Mouse (Mus musculus): Measurements from ENCODE around the gene Tshz2. TPM values are rescaled to one million over a fixed set of nuclear protein-coding genes. Genes with fewer than 3 reads are reported as not detected.

The Tshz2 gene
- polyA plus RNA-seq, 1 experiment from 2014 or later, result 20.1 TPM

DNA sequence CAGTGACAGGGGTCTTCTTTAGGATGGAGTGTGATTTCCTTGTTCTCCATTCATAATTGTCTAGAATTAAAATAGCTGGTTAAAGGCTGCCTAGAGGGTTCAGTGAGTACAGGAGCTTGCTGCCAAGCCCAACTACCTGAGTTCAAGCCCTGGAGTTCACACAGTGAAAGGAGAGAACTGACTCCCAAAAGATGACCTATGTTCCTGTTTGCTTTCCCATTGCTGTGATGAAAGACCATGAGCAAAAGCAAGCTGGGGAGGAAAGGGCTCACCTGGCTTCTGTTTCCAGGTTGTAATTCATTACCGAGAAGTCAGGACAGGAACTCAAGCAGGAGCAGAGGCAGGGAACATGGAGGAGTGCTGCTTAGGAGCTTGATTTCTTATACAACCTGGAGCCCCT is 416.0 kb downstream of the Tshz2 start:
- Histone ChIP-seq H3K4me1 (ENCODE audit: control insufficient read depth, insufficient read depth, low read length) (no peaks in the 10 kb centered on the region), H3K9me3 (ENCODE audit: control insufficient read depth, low read depth, low read length) (no peaks in the 10 kb centered on the region; the same call in 1 of the 2 replicates), H3K9ac (replicated peaks; ENCODE audit: low read depth, low read length) (no peak overlapping the region), H3K27me3 (ENCODE audit: control insufficient read depth, insufficient read depth, low read length) (no peaks in the 10 kb centered on the region), H3K4me2 (replicated peaks; ENCODE audit: low read depth, low read length) (no peak overlapping the region), H3K27ac (ENCODE audit: low read length) (no peak overlapping the region), H3K36me3 (ENCODE audit: control insufficient read depth, insufficient read depth, low read length) (no peaks in the 10 kb centered on the region), H3K4me3 (ENCODE audit: low read depth, low read length) (no peak overlapping the region)
- no peak for ATAC-seq (ENCODE audit: insufficient number of reproducible peaks, insufficient read depth, low FRiP score, low read depth)
- WGBS, result 81% methylated on average over 1 of the region's 1 CpGs

DNA sequence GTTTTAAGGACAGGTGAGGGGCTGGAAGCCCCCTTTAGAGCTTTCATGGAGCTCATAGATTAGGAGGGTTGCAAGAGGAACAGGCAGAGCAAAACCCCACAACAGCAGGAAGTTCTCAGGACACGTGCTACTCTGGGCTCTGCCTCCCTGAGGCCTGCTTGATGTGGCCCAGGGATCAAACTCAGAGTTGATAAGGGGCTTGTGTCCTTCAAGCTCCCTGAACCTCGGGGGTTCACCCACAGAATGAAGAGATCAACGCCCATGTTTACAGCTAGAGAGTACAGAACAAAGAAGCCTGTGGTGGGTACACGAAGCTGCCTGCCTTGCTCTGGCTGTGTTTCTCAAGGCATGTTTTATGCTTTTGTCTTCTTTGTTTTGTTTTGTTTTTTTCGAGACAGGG is 417.8 kb downstream of the Tshz2 start:
- Histone ChIP-seq H3K36me3 (ENCODE audit: control insufficient read depth, insufficient read depth, low read length) (no peaks in the 10 kb centered on the region), H3K27ac (ENCODE audit: low read length) (no peak overlapping the region), H3K4me2 (replicated peaks; ENCODE audit: low read depth, low read length) (no peak overlapping the region), H3K9ac (replicated peaks; ENCODE audit: low read depth, low read length) (no peak overlapping the region), H3K27me3 (ENCODE audit: control insufficient read depth, insufficient read depth, low read length) (no peaks in the 10 kb centered on the region), H3K4me1 (ENCODE audit: control insufficient read depth, insufficient read depth, low read length) (no peaks in the 10 kb centered on the region), H3K4me3 (ENCODE audit: low read depth, low read length) (no peak overlapping the region), H3K9me3 (ENCODE audit: control insufficient read depth, low read depth, low read length) (no peaks in the 10 kb centered on the region; the same call in 1 of the 2 replicates)
- WGBS, result 55% methylated on average over 5 of the region's 5 CpGs
- ATAC-seq (ENCODE audit: insufficient number of reproducible peaks, insufficient read depth, low FRiP score, low read depth), result no peak

DNA sequence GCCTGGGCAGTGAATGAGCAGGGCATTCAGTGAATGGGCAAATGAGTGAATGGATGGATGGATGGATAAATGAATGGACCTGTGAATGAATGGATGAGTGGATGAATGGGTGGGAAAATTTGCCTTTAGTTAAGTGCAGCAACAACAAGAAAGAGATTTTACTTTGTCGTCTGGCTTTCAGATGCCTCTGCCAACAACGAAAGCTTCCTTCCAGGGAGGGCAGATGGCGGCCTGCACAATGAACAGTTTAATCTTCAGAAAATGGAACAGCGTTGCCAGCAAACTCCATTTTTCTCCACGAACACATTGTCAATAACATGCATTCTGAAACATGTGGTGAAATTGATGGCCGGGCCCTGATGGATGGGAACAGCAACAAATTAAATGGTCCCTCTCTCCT is 418.6 kb downstream of the Tshz2 start:
- ATAC-seq (ENCODE audit: insufficient number of reproducible peaks, insufficient read depth, low FRiP score, low read depth), result no peak
- Histone ChIP-seq H3K4me3 (ENCODE audit: low read depth, low read length) (no peak overlapping the region), H3K4me2 (replicated peaks; ENCODE audit: low read depth, low read length) (no peak overlapping the region), H3K4me1 (ENCODE audit: control insufficient read depth, insufficient read depth, low read length) (no peaks in the 10 kb centered on the region), H3K9me3 (ENCODE audit: control insufficient read depth, low read depth, low read length) (no peaks in the 10 kb centered on the region), H3K27ac (ENCODE audit: low read length) (no peak overlapping the region), H3K9ac (replicated peaks; ENCODE audit: low read depth, low read length) (no peak overlapping the region), H3K36me3 (ENCODE audit: control insufficient read depth, insufficient read depth, low read length) (no peaks in the 10 kb centered on the region), H3K27me3 (ENCODE audit: control insufficient read depth, insufficient read depth, low read length) (no peaks in the 10 kb centered on the region)
- WGBS, result 91% methylated on average over 6 of the region's 6 CpGs

DNA sequence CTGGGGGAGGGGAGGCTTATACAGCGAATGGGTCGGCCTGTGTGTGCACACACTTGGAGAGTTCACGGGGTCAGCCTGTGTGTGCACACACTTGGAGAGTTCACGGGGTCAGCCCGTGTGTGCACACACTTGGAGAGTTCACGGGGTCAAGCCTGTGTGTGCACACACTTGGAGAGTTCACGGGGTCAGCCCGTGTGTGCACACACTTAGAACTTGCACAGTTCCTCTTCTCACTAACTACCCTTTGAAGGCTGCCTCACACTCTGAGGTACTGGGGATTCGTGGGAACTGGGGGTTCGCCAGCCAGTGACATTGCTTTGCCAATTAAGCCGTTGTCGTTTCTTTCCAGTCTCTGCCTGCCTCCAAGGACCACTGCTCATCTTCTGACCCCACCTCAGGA is 422.1 kb downstream of the Tshz2 start:
- ATAC-seq (ENCODE audit: insufficient number of reproducible peaks, insufficient read depth, low FRiP score, low read depth), result no peak
- Histone ChIP-seq H3K4me1 (ENCODE audit: control insufficient read depth, insufficient read depth, low read length) (no peaks in the 10 kb centered on the region), H3K4me3 (ENCODE audit: low read depth, low read length) (no peak overlapping the region), H3K27ac (ENCODE audit: low read length) (no peak overlapping the region), H3K36me3 (ENCODE audit: control insufficient read depth, insufficient read depth, low read length) (no peaks in the 10 kb centered on the region), H3K9ac (replicated peaks; ENCODE audit: low read depth, low read length) (no peak overlapping the region), H3K4me2 (replicated peaks; ENCODE audit: low read depth, low read length) (no peak overlapping the region), H3K27me3 (ENCODE audit: control insufficient read depth, insufficient read depth, low read length) (no peaks in the 10 kb centered on the region), H3K9me3 (ENCODE audit: control insufficient read depth, low read depth, low read length) (peaks cover 1% of the 10 kb centered on the region; the same call in 1 of the 2 replicates)
- 69% methylated on average over 12 of the region's 12 CpGs for WGBS

DNA sequence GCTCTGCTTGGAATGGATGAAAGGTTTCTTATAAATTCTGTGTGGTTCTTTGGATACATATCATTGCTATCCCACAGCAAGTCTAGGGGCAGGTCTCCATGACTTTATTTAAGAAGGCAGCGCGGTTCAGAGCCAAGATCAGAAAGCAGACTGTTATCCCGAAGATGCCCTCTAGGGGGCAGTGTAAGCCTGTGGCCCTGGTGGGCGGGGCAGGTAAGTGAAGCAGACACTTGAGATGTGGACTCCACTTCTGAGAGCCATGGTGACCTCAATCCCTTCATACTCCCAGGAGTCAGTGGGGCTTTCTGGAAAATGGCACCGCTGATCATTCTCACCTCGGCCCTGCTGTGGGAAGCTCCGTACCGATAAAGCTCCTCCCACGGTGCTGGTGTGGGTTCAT is 422.6 kb downstream of the Tshz2 start:
- Histone ChIP-seq H3K4me3 (ENCODE audit: low read depth, low read length) (no peak overlapping the region), H3K27me3 (ENCODE audit: control insufficient read depth, insufficient read depth, low read length) (no peaks in the 10 kb centered on the region), H3K9me3 (ENCODE audit: control insufficient read depth, low read depth, low read length) (peaks cover 4% of the 10 kb centered on the region; the same call in 1 of the 2 replicates), H3K36me3 (ENCODE audit: control insufficient read depth, insufficient read depth, low read length) (no peaks in the 10 kb centered on the region), H3K4me2 (replicated peaks; ENCODE audit: low read depth, low read length) (no peak overlapping the region), H3K9ac (replicated peaks; ENCODE audit: low read depth, low read length) (no peak overlapping the region), H3K27ac (ENCODE audit: low read length) (no peak overlapping the region), H3K4me1 (ENCODE audit: control insufficient read depth, insufficient read depth, low read length) (no peaks in the 10 kb centered on the region)
- WGBS, result 39% methylated on average over 9 of the region's 9 CpGs
- no peak for ATAC-seq (ENCODE audit: insufficient number of reproducible peaks, insufficient read depth, low FRiP score, low read depth)

DNA sequence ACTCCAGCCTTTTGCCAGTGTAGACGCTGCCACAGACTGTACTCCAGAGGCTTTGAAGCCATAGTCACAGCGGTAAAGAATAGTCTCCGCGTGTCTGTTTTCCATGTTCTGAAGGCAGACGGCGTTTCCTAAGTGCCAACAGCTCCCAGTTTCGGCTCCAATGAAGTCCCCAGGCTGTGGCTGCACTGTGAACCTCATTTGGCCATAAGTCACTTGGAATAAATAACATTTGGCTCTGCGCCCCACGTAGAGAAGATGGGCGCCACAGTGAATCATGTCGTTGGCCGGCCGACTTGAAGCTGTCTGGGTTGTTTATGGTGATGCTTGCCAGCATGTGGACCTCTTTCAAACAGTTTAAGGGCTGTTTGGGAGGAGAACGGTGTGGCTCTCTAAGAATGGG is 426.0 kb downstream of the Tshz2 start:
- WGBS, result 69% methylated on average over 14 of the region's 14 CpGs
- Histone ChIP-seq H3K4me1 (ENCODE audit: control insufficient read depth, insufficient read depth, low read length) (no peaks in the 10 kb centered on the region), H3K36me3 (ENCODE audit: control insufficient read depth, insufficient read depth, low read length) (no peaks in the 10 kb centered on the region), H3K27me3 (ENCODE audit: control insufficient read depth, insufficient read depth, low read length) (no peaks in the 10 kb centered on the region), H3K27ac (ENCODE audit: low read length) (no peak overlapping the region), H3K9me3 (ENCODE audit: control insufficient read depth, low read depth, low read length) (peaks cover 4% of the 10 kb centered on the region; the same call in 1 of the 2 replicates), H3K4me2 (replicated peaks; ENCODE audit: low read depth, low read length) (no peak overlapping the region), H3K9ac (replicated peaks; ENCODE audit: low read depth, low read length) (no peak overlapping the region), H3K4me3 (ENCODE audit: low read depth, low read length) (no peak overlapping the region)
- ATAC-seq (ENCODE audit: insufficient number of reproducible peaks, insufficient read depth, low FRiP score, low read depth), result no peak

DNA sequence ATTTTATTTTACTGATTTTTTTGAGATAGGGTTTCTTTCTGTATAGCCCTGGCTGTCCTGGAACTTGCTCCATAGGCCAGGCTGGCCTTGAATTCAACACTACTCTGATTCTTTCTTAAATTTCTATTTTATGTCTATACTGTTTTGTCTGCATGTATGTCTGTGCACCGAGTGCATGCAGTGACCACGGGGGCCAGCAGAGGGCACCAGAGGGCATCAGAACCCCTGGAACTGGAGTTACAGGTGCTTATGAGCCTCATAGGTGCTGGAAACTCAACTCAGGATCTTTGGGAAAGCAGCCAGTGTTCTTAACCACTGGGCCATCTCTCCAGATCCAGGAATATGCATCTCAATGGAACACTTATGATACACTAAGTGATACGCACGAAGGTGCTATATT is 427.3 kb downstream of the Tshz2 start:
- H3K4me3 ChIP-seq (ENCODE audit: low read depth, low read length), result no peak overlapping the region
- no peak for ATAC-seq (ENCODE audit: insufficient number of reproducible peaks, insufficient read depth, low FRiP score, low read depth)
- no peak overlapping the region for H3K9ac ChIP-seq (replicated peaks; ENCODE audit: low read depth, low read length)
- H3K9me3 ChIP-seq (ENCODE audit: control insufficient read depth, low read depth, low read length), result peaks cover 4% of the 10 kb centered on the region; the same call in 1 of the 2 replicates
- WGBS, result 65% methylated on average over 4 of the region's 4 CpGs
- no peaks in the 10 kb centered on the region for H3K27me3 ChIP-seq (ENCODE audit: control insufficient read depth, insufficient read depth, low read length)
- no peaks in the 10 kb centered on the region for H3K36me3 ChIP-seq (ENCODE audit: control insufficient read depth, insufficient read depth, low read length)
- H3K4me2 ChIP-seq (replicated peaks; ENCODE audit: low read depth, low read length), result no peak overlapping the region
- no peaks in the 10 kb centered on the region for H3K4me1 ChIP-seq (ENCODE audit: control insufficient read depth, insufficient read depth, low read length)
- H3K27ac ChIP-seq (ENCODE audit: low read length), result no peak overlapping the region

DNA sequence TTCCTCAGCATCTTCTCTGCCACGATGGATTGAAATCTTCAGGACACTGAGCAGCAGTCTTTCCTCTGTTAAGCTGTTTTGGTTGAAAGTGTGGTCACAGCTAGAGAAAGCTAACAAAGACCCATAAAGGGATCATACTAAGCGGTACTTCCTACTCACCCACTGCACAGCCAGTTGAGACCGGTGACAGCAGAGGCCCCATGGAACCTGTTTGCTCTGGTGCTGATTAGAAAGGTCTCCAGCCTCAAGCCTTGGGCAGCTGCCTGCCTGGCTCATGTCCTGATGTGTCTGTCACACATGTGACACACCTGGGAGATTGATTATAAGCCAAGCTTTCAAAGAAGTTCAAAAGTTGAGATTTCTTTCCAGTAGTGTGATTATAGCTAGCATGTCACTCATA is 429.6 kb downstream of the Tshz2 start:
- Histone ChIP-seq H3K4me1 (ENCODE audit: control insufficient read depth, insufficient read depth, low read length) (no peaks in the 10 kb centered on the region), H3K9ac (replicated peaks; ENCODE audit: low read depth, low read length) (no peak overlapping the region), H3K4me3 (ENCODE audit: low read depth, low read length) (no peak overlapping the region), H3K27me3 (ENCODE audit: control insufficient read depth, insufficient read depth, low read length) (no peaks in the 10 kb centered on the region), H3K4me2 (replicated peaks; ENCODE audit: low read depth, low read length) (no peak overlapping the region), H3K27ac (ENCODE audit: low read length) (no peak overlapping the region), H3K9me3 (ENCODE audit: control insufficient read depth, low read depth, low read length) (peaks cover 7% of the 10 kb centered on the region; the same call in 1 of the 2 replicates), H3K36me3 (ENCODE audit: control insufficient read depth, insufficient read depth, low read length) (no peaks in the 10 kb centered on the region)
- 62% methylated on average over 3 of the region's 3 CpGs for WGBS
- peak; percentile 37; the same call in 1 of the 2 replicates for ATAC-seq (ENCODE audit: insufficient number of reproducible peaks, insufficient read depth, low FRiP score, low read depth)

DNA sequence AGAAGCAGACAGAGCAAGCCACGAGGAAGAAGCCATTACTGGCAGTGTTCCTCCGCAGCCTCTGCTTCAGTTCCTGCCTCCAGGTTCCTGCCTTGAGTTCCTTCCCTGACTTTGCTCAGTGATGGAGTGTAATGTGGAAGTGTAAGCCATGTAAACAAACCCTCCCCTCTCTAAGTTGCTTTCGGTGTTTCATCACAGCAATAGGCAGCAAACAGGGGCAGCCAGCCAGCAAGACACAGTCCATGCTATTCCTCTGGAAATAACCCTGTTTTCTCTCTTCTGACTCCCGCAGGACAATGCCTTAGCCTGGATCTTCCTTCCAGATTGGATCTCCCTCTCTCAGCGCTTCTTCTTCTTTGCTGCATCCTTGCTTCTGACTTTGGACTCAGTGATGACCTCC is 437.2 kb downstream of the Tshz2 start:
- H3K36me3 ChIP-seq (ENCODE audit: control insufficient read depth, insufficient read depth, low read length), result no peaks in the 10 kb centered on the region
- peak overlapping the region; percentile 8; the same call in 1 of the 2 replicates for H3K27ac ChIP-seq (ENCODE audit: low read length)
- H3K27me3 ChIP-seq (ENCODE audit: control insufficient read depth, insufficient read depth, low read length), result no peaks in the 10 kb centered on the region
- ATAC-seq (ENCODE audit: insufficient number of reproducible peaks, insufficient read depth, low FRiP score, low read depth), result no peak
- H3K4me2 ChIP-seq (replicated peaks; ENCODE audit: low read depth, low read length), result no peak overlapping the region
- peaks cover 6% of the 10 kb centered on the region; the same call in 1 of the 2 replicates for H3K9me3 ChIP-seq (ENCODE audit: control insufficient read depth, low read depth, low read length)
- peaks cover 3% of the 10 kb centered on the region; the same call in 1 of the 2 replicates for H3K4me1 ChIP-seq (ENCODE audit: control insufficient read depth, insufficient read depth, low read length)
- 73% methylated on average over 5 of the region's 5 CpGs for WGBS
- no peak overlapping the region for H3K9ac ChIP-seq (replicated peaks; ENCODE audit: low read depth, low read length)
- no peak overlapping the region for H3K4me3 ChIP-seq (ENCODE audit: low read depth, low read length)

Data from stomach, embryonic 14.5 days (tissue).